Mouse (Mus musculus): ENCODE measurements around the gene Kctd21. TPM values are rescaled to one million over a fixed set of nuclear protein-coding genes. Genes with fewer than 3 reads are reported as not detected.

Kctd21 gene
- polyA plus RNA-seq, 1 experiment from 2014 or later: 5.5 TPM

GRCm38 (mm10) chr7:97327376-97327775 is 4.8 kb upstream of the Kctd21 start:
- H3K9me3 ChIP-seq (ENCODE audit: control insufficient read depth, low read length): no peaks in the 10 kb centered on the region
- ATAC-seq (ENCODE audit: low read depth) (no peak), DNase-seq (ENCODE audit: low spot score) (no peak)
- WGBS: 98% methylated on average over 4 of the region's 4 CpGs
- H3K9ac ChIP-seq (ENCODE audit: low read depth, low read length): no peak overlapping the region
- H3K27ac ChIP-seq (replicated peaks; ENCODE audit: low read depth, low read length): no peak overlapping the region
- 0 out of 2 replicates have a peak, but pooled peaks cover 8% of the 10 kb centered on the region for H3K4me1 ChIP-seq (ENCODE audit: control insufficient read depth, insufficient read depth, low read length)
- H3K4me2 ChIP-seq (ENCODE audit: low read depth, low read length): no peak overlapping the region
- H3K27me3 ChIP-seq (replicated peaks; ENCODE audit: control insufficient read depth, insufficient read depth, low read length): peaks cover 33% of the 10 kb centered on the region
- H3K36me3 ChIP-seq (ENCODE audit: control insufficient read depth, insufficient read depth, low read length): no peaks in the 10 kb centered on the region
- H3K4me3 ChIP-seq (ENCODE audit: low read depth, low read length): no peak overlapping the region

GRCm38 (mm10) chr7:97328891-97329588 is 3.1 kb upstream of the Kctd21 start:
- Histone ChIP-seq H3K36me3 (ENCODE audit: control insufficient read depth, insufficient read depth, low read length) (no peaks in the 10 kb centered on the region), H3K4me1 (ENCODE audit: control insufficient read depth, insufficient read depth, low read length) (0 out of 2 replicates have a peak, but pooled peaks cover 14% of the 10 kb centered on the region), H3K4me2 (ENCODE audit: low read depth, low read length) (no peak overlapping the region), H3K27ac (replicated peaks; ENCODE audit: low read depth, low read length) (no peak overlapping the region), H3K9me3 (ENCODE audit: control insufficient read depth, low read length) (no peaks in the 10 kb centered on the region), H3K4me3 (ENCODE audit: low read depth, low read length) (no peak overlapping the region), H3K27me3 (replicated peaks; ENCODE audit: control insufficient read depth, insufficient read depth, low read length) (peaks cover 32% of the 10 kb centered on the region), H3K9ac (ENCODE audit: low read depth, low read length) (0 out of 2 replicates have a peak overlapping the region, but pooled peaks have one; percentile 5)
- DNase-seq (ENCODE audit: low spot score) (peak; percentile 12), ATAC-seq (ENCODE audit: low read depth) (no peak)
- 52% methylated on average over 13 of the region's 13 CpGs for WGBS

- 0 out of 2 replicates have a peak, but pooled peaks cover 14% of the 10 kb centered on the region for H3K4me1 ChIP-seq (ENCODE audit: control insufficient read depth, insufficient read depth, low read length)
- WGBS: 84% methylated on average over 3 of the region's 3 CpGs
- no peak overlapping the region for H3K27ac ChIP-seq (replicated peaks; ENCODE audit: low read depth, low read length)
- no peaks in the 10 kb centered on the region for H3K36me3 ChIP-seq (ENCODE audit: control insufficient read depth, insufficient read depth, low read length)
- no peak overlapping the region for H3K4me3 ChIP-seq (ENCODE audit: low read depth, low read length)
- no peak for DNase-seq (ENCODE audit: low spot score)
- H3K9me3 ChIP-seq (ENCODE audit: control insufficient read depth, low read length): no peaks in the 10 kb centered on the region
- H3K4me2 ChIP-seq (ENCODE audit: low read depth, low read length): no peak overlapping the region
- no peak for ATAC-seq (ENCODE audit: low read depth)
- H3K27me3 ChIP-seq (replicated peaks; ENCODE audit: control insufficient read depth, insufficient read depth, low read length): peaks cover 26% of the 10 kb centered on the region
- no peak overlapping the region for H3K9ac ChIP-seq (ENCODE audit: low read depth, low read length)
These were observed 2.5 kb upstream of the Kctd21 start for GRCm38 (mm10) chr7:97329676-97330075.

GRCm38 (mm10) chr7:97330931-97331645 is 1.0 kb upstream of the Kctd21 start:
- WGBS: 58% methylated on average over 11 of the region's 11 CpGs
- DNase-seq (ENCODE audit: low spot score) (no peak), ATAC-seq (ENCODE audit: low read depth) (no peak)
- Histone ChIP-seq H3K9ac (ENCODE audit: low read depth, low read length) (peak overlapping the region; percentile 72), H3K27me3 (replicated peaks; ENCODE audit: control insufficient read depth, insufficient read depth, low read length) (peaks cover 12% of the 10 kb centered on the region), H3K4me1 (ENCODE audit: control insufficient read depth, insufficient read depth, low read length) (0 out of 2 replicates have a peak, but pooled peaks cover 14% of the 10 kb centered on the region), H3K27ac (replicated peaks; ENCODE audit: low read depth, low read length) (no peak overlapping the region), H3K36me3 (ENCODE audit: control insufficient read depth, insufficient read depth, low read length) (no peaks in the 10 kb centered on the region), H3K4me3 (ENCODE audit: low read depth, low read length) (peak overlapping the region; percentile 72), H3K9me3 (ENCODE audit: control insufficient read depth, low read length) (no peaks in the 10 kb centered on the region), H3K4me2 (ENCODE audit: low read depth, low read length) (peak overlapping the region; percentile 68)

- H3K27me3 ChIP-seq (replicated peaks; ENCODE audit: control insufficient read depth, insufficient read depth, low read length): no peaks in the 10 kb centered on the region
- WGBS: 3% methylated on average over 9 of the region's 9 CpGs
- H3K9ac ChIP-seq (ENCODE audit: low read depth, low read length): peak overlapping the region; percentile 72
- peak overlapping the region; percentile 68 for H3K4me2 ChIP-seq (ENCODE audit: low read depth, low read length)
- no peak overlapping the region for H3K27ac ChIP-seq (replicated peaks; ENCODE audit: low read depth, low read length)
- DNase-seq (ENCODE audit: low spot score) (no peak), ATAC-seq (ENCODE audit: low read depth) (peak; percentile 23; the same call in 1 of the 2 replicates)
- 0 out of 2 replicates have a peak, but pooled peaks cover 14% of the 10 kb centered on the region for H3K4me1 ChIP-seq (ENCODE audit: control insufficient read depth, insufficient read depth, low read length)
- no peaks in the 10 kb centered on the region for H3K9me3 ChIP-seq (ENCODE audit: control insufficient read depth, low read length)
- H3K4me3 ChIP-seq (ENCODE audit: low read depth, low read length): peak overlapping the region; percentile 72
- no peaks in the 10 kb centered on the region for H3K36me3 ChIP-seq (ENCODE audit: control insufficient read depth, insufficient read depth, low read length)
These were observed 527 bp downstream of the Kctd21 start for GRCm38 (mm10) chr7:97332667-97333041.

GRCm38 (mm10) chr7:97333113-97333898 is 1.2 kb downstream of the Kctd21 start:
- Histone ChIP-seq H3K4me3 (ENCODE audit: low read depth, low read length) (peak overlapping the region; percentile 72), H3K4me2 (ENCODE audit: low read depth, low read length) (peak overlapping the region; percentile 68), H3K9ac (ENCODE audit: low read depth, low read length) (no peak overlapping the region), H3K9me3 (ENCODE audit: control insufficient read depth, low read length) (no peaks in the 10 kb centered on the region), H3K36me3 (ENCODE audit: control insufficient read depth, insufficient read depth, low read length) (no peaks in the 10 kb centered on the region), H3K4me1 (ENCODE audit: control insufficient read depth, insufficient read depth, low read length) (0 out of 2 replicates have a peak, but pooled peaks cover 14% of the 10 kb centered on the region), H3K27ac (replicated peaks; ENCODE audit: low read depth, low read length) (no peak overlapping the region), H3K27me3 (replicated peaks; ENCODE audit: control insufficient read depth, insufficient read depth, low read length) (no peaks in the 10 kb centered on the region)
- 84% methylated on average over 6 of the region's 6 CpGs for WGBS
- no peak for ATAC-seq (ENCODE audit: low read depth)
- no peak for DNase-seq (ENCODE audit: low spot score)

GRCm38 (mm10) chr7:97334406-97334805 is 2.3 kb downstream of the Kctd21 start:
- no peak for ATAC-seq (ENCODE audit: low read depth)
- Histone ChIP-seq H3K9me3 (ENCODE audit: control insufficient read depth, low read length) (no peaks in the 10 kb centered on the region), H3K27me3 (replicated peaks; ENCODE audit: control insufficient read depth, insufficient read depth, low read length) (no peaks in the 10 kb centered on the region), H3K27ac (replicated peaks; ENCODE audit: low read depth, low read length) (no peak overlapping the region), H3K4me1 (ENCODE audit: control insufficient read depth, insufficient read depth, low read length) (0 out of 2 replicates have a peak, but pooled peaks cover 14% of the 10 kb centered on the region), H3K36me3 (ENCODE audit: control insufficient read depth, insufficient read depth, low read length) (no peaks in the 10 kb centered on the region), H3K4me3 (ENCODE audit: low read depth, low read length) (no peak overlapping the region), H3K9ac (ENCODE audit: low read depth, low read length) (no peak overlapping the region), H3K4me2 (ENCODE audit: low read depth, low read length) (no peak overlapping the region)
- no peak for DNase-seq (ENCODE audit: low spot score)
- 71% methylated on average over 2 of the region's 2 CpGs for WGBS

GRCm38 (mm10) chr7:97336678-97337077 is 4.6 kb downstream of the Kctd21 start:
- H3K9ac ChIP-seq (ENCODE audit: low read depth, low read length): no peak overlapping the region
- H3K4me3 ChIP-seq (ENCODE audit: low read depth, low read length): no peak overlapping the region
- ATAC-seq (ENCODE audit: low read depth) (no peak), DNase-seq (ENCODE audit: low spot score) (no peak)
- 0 out of 2 replicates have a peak, but pooled peaks cover 5% of the 10 kb centered on the region for H3K4me1 ChIP-seq (ENCODE audit: control insufficient read depth, insufficient read depth, low read length)
- H3K36me3 ChIP-seq (ENCODE audit: control insufficient read depth, insufficient read depth, low read length): no peaks in the 10 kb centered on the region
- no peak overlapping the region for H3K4me2 ChIP-seq (ENCODE audit: low read depth, low read length)
- H3K9me3 ChIP-seq (ENCODE audit: control insufficient read depth, low read length): no peaks in the 10 kb centered on the region
- WGBS: 88% methylated on average over 1 of the region's 1 CpGs
- H3K27ac ChIP-seq (replicated peaks; ENCODE audit: low read depth, low read length): no peak overlapping the region
- H3K27me3 ChIP-seq (replicated peaks; ENCODE audit: control insufficient read depth, insufficient read depth, low read length): no peaks in the 10 kb centered on the region

All from embryonic facial prominence, embryonic 14.5 days (tissue).